Mouse (Mus musculus) liver, embryonic 13.5 days (tissue): ENCODE results near the gene Syngr1. TPM values are rescaled to one million over a fixed set of nuclear protein-coding genes. Genes with fewer than 3 reads are reported as not detected.

Source experiments
- ATAC-seq: fragments of 200-750 bp; cut with Nextera tagmentation; 2 replicates; pipeline ENCODE4 v1.8.0; 2017; ENCODE audit warnings: low read depth, mild to moderate bottlenecking, moderate number of reproducible peaks, moderate library complexity
- DNase-seq: peaks from one replicate; pipeline ENCODE4 v3.0.0; 2022
- H3K27ac ChIP-seq: fragments of 300-500 bp; sonication (generic); 2 replicates; pipeline ENCODE4 v1.5.1; 2015; ENCODE audit warnings: moderate library complexity, mild to moderate bottlenecking, inconsistent platforms
- H3K27me3 ChIP-seq: fragments of 300-500 bp; sonication (generic); 2 replicates; pipeline ENCODE4 v1.6.1; 2015; ENCODE audit warnings: mild to moderate bottlenecking, inconsistent platforms
- H3K36me3 ChIP-seq: fragments of 300-500 bp; sonication (generic); 2 replicates; pipeline ENCODE4 v1.6.1; 2015; ENCODE audit warnings: mild to moderate bottlenecking, inconsistent platforms
- H3K4me1 ChIP-seq: fragments of 300-500 bp; sonication (generic); replicated peaks from 2 replicates; pipeline ENCODE4 v1.6.1; 2015; ENCODE audit warnings: inconsistent platforms
- H3K4me2 ChIP-seq: fragments of 300-500 bp; sonication (generic); 2 replicates; pipeline ENCODE4 v1.6.1; 2015; ENCODE audit warnings: inconsistent platforms, mild to moderate bottlenecking, moderate library complexity
- H3K4me3 ChIP-seq: fragments of 300-500 bp; sonication (generic); replicated peaks from 2 replicates; pipeline ENCODE4 v1.5.1; 2015; ENCODE audit warnings: mild to moderate bottlenecking, inconsistent platforms
- H3K9ac ChIP-seq: fragments of 300-500 bp; sonication (generic); 2 replicates; pipeline ENCODE4 v1.6.1; 2015; ENCODE audit warnings: mild to moderate bottlenecking, inconsistent platforms
- H3K9me3 ChIP-seq: fragments of 300-500 bp; sonication (generic); replicated peaks from 2 replicates; pipeline ENCODE4 v1.6.1; 2016; ENCODE audit warnings: inconsistent platforms
- WGBS: fragments of 180-500 bp; shearing (Covaris S2); methylation state at CpG from one replicate; pipeline ENCODE4 v1.1.7; 2015; ENCODE audit not compliant: insufficient replicate concordance; 5-methylcytosine and 5-hydroxymethylcytosine counted together
- polyA plus RNA-seq: library from polyadenylated mRNA; unstranded; fragments of >200 nt; fragmentation: Nextera tagmentation; extraction: Ambion mirVana; gene quantifications from 2 replicates; pipeline ENCODE4 v1.2.1, GENCODE M21; 2015

Syngr1 gene
- polyA plus RNA-seq, 1 experiment from 2014 or later = 20.5 TPM

- H3K4me1 ChIP-seq = peaks cover 20% of the 10 kb centered on the region
- DNase-seq (no peak), ATAC-seq (peak; percentile 68)
- H3K4me2 ChIP-seq = no peak overlapping the region
- H3K9me3 ChIP-seq = 0 out of 2 replicates have a peak, but pooled peaks cover 4% of the 10 kb centered on the region
- no peak overlapping the region for H3K9ac ChIP-seq
- no peaks in the 10 kb centered on the region for H3K36me3 ChIP-seq
- WGBS = 51% methylated on average over 7 of the region's 7 CpGs
- H3K27ac ChIP-seq = no peak overlapping the region
- no peak overlapping the region for H3K4me3 ChIP-seq
- H3K27me3 ChIP-seq = no peaks in the 10 kb centered on the region; the same call in 1 of the 2 replicates
Measured at GRCm38 (mm10) chr15:80054034-80054710, 37.0 kb upstream of the Syngr1 start.

GRCm38 (mm10) chr15:80058151-80058550, 33.0 kb upstream of the Syngr1 start:
- 68% methylated on average over 7 of the region's 7 CpGs for WGBS
- H3K4me1 ChIP-seq = peaks cover 14% of the 10 kb centered on the region
- no peak overlapping the region for H3K4me2 ChIP-seq
- H3K4me3 ChIP-seq = no peak overlapping the region
- ATAC-seq (no peak), DNase-seq (no peak)
- no peaks in the 10 kb centered on the region for H3K36me3 ChIP-seq
- H3K9ac ChIP-seq = no peak overlapping the region
- no peaks in the 10 kb centered on the region for H3K27me3 ChIP-seq
- H3K9me3 ChIP-seq = peaks cover 2% of the 10 kb centered on the region; the same call in 1 of the 2 replicates
- no peak overlapping the region for H3K27ac ChIP-seq

- H3K4me1 ChIP-seq = peaks cover 2% of the 10 kb centered on the region; the same call in 1 of the 2 replicates
- DNase-seq = no peak
- WGBS = 69% methylated on average over 7 of the region's 7 CpGs
- no peaks in the 10 kb centered on the region; the same call in 1 of the 2 replicates for H3K9me3 ChIP-seq
- H3K4me3 ChIP-seq = no peak overlapping the region
- no peaks in the 10 kb centered on the region for H3K36me3 ChIP-seq
- peak; percentile 59 for ATAC-seq
- H3K9ac ChIP-seq = no peak overlapping the region
- H3K27me3 ChIP-seq = peaks cover 5% of the 10 kb centered on the region; the same call in 1 of the 2 replicates
- 0 out of 2 replicates have a peak overlapping the region, but pooled peaks have one; percentile 18 for H3K4me2 ChIP-seq
- peak overlapping the region; percentile 25; the same call in 1 of the 2 replicates for H3K27ac ChIP-seq
Measured at GRCm38 (mm10) chr15:80059606-80060005, 31.5 kb upstream of the Syngr1 start.

- Histone ChIP-seq H3K36me3 (no peaks in the 10 kb centered on the region), H3K27me3 (peaks cover 5% of the 10 kb centered on the region; the same call in 1 of the 2 replicates), H3K4me2 (no peak overlapping the region), H3K9me3 (no peaks in the 10 kb centered on the region; the same call in 1 of the 2 replicates), H3K4me3 (no peak overlapping the region), H3K27ac (no peak overlapping the region), H3K9ac (no peak overlapping the region), H3K4me1 (no peaks in the 10 kb centered on the region)
- DNase-seq (no peak), ATAC-seq (no peak)
- 79% methylated on average over 8 of the region's 8 CpGs for WGBS
Measured at GRCm38 (mm10) chr15:80060356-80061070, 30.6 kb upstream of the Syngr1 start.

GRCm38 (mm10) chr15:80061071-80061550, 30.0 kb upstream of the Syngr1 start:
- H3K4me2 ChIP-seq = no peak overlapping the region
- no peak overlapping the region for H3K4me3 ChIP-seq
- no peak overlapping the region for H3K27ac ChIP-seq
- H3K27me3 ChIP-seq = peaks cover 5% of the 10 kb centered on the region; the same call in 1 of the 2 replicates
- no peaks in the 10 kb centered on the region for H3K36me3 ChIP-seq
- no peak overlapping the region for H3K9ac ChIP-seq
- 78% methylated on average over 4 of the region's 4 CpGs for WGBS
- DNase-seq (no peak), ATAC-seq (no peak)
- H3K9me3 ChIP-seq = no peaks in the 10 kb centered on the region; the same call in 1 of the 2 replicates
- no peaks in the 10 kb centered on the region for H3K4me1 ChIP-seq

DNA sequence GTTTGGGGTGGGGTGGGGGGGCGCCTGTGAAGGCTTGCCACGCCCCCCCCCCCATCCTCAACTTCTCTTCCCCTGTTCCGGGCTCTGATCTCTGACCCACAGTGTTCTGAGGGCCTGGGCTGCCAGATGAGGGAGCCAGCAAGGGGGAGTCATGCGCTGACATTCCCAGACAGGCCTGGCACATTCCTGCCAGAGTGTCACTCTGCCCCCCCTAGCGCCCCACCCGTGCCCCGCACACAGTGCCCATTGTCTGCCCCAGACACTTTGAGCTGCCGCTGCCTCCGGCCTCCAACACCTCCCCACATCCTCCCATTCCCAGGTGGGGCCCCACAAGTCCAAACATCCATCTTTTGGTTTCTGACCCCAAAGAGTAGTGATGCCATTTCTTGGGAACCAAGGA, 28.8 kb upstream of the Syngr1 start:
- Histone ChIP-seq H3K36me3 (no peaks in the 10 kb centered on the region), H3K27me3 (peaks cover 10% of the 10 kb centered on the region), H3K27ac (no peak overlapping the region), H3K9me3 (no peaks in the 10 kb centered on the region; the same call in 1 of the 2 replicates), H3K9ac (no peak overlapping the region), H3K4me2 (no peak overlapping the region), H3K4me1 (no peaks in the 10 kb centered on the region), H3K4me3 (no peak overlapping the region)
- DNase-seq (no peak), ATAC-seq (no peak)
- WGBS = 71% methylated on average over 8 of the region's 9 CpGs

DNA sequence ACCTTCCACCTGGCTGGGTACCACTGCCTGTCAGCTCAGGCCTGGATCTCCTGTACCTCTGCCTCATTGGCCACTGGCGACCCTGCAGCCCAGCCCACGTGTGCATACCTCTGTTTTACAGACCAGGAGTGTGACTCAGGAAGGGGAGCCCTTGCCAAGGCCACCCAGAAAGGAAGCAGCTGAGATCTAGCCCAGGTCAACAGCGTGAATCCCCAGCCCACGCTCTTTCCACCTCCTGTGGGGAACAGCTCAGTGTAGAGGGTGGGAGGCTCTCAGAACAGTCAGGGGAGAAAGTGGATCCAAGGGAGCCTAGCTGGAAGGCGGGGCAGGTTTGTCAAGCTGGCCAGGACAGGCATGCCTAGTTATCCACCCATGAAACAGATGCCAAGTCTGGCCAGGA, 28.3 kb upstream of the Syngr1 start:
- no peak overlapping the region for H3K4me3 ChIP-seq
- H3K9ac ChIP-seq = no peak overlapping the region
- no peak for ATAC-seq
- H3K9me3 ChIP-seq = no peaks in the 10 kb centered on the region; the same call in 1 of the 2 replicates
- WGBS = 54% methylated on average over 5 of the region's 5 CpGs
- no peak overlapping the region for H3K27ac ChIP-seq
- H3K4me1 ChIP-seq = no peaks in the 10 kb centered on the region
- no peak overlapping the region for H3K4me2 ChIP-seq
- H3K36me3 ChIP-seq = no peaks in the 10 kb centered on the region
- peaks cover 10% of the 10 kb centered on the region for H3K27me3 ChIP-seq
- DNase-seq = no peak

GRCm38 (mm10) chr15:80064965-80065364, 26.2 kb upstream of the Syngr1 start:
- Histone ChIP-seq H3K36me3 (no peaks in the 10 kb centered on the region), H3K9ac (no peak overlapping the region), H3K27me3 (peaks cover 10% of the 10 kb centered on the region), H3K4me3 (no peak overlapping the region), H3K9me3 (no peaks in the 10 kb centered on the region; the same call in 1 of the 2 replicates), H3K4me1 (no peaks in the 10 kb centered on the region), H3K4me2 (no peak overlapping the region), H3K27ac (no peak overlapping the region)
- 81% methylated on average over 5 of the region's 5 CpGs for WGBS
- ATAC-seq (no peak), DNase-seq (no peak)

DNA sequence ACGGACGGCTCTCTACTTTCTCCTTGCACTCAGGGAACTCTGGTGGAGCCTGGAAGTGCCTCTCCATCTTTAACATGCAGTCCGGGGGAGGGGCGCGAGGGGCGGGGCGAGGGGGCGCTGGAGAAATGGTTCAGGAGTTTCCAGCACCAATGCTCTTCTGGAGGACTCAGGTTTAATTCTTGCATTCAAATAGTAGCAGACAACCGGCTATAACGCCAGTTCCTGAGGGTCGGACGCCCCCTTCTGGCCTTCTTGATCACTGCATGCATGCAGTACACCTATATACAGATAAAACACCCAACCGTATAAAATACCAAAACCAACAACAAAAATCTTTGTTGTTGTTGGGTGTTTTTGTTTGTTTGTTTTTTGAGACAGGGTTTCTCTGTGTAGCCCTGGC, 25.7 kb upstream of the Syngr1 start:
- H3K36me3 ChIP-seq = no peaks in the 10 kb centered on the region
- H3K4me2 ChIP-seq = no peak overlapping the region
- peaks cover 10% of the 10 kb centered on the region for H3K27me3 ChIP-seq
- H3K4me3 ChIP-seq = no peak overlapping the region
- ATAC-seq (no peak), DNase-seq (no peak)
- H3K9me3 ChIP-seq = no peaks in the 10 kb centered on the region; the same call in 1 of the 2 replicates
- 19% methylated on average over 13 of the region's 13 CpGs for WGBS
- no peaks in the 10 kb centered on the region for H3K4me1 ChIP-seq
- no peak overlapping the region for H3K27ac ChIP-seq
- no peak overlapping the region for H3K9ac ChIP-seq

GRCm38 (mm10) chr15:80066538-80066937, 24.6 kb upstream of the Syngr1 start:
- Histone ChIP-seq H3K27ac (no peak overlapping the region), H3K36me3 (no peaks in the 10 kb centered on the region), H3K27me3 (peaks cover 13% of the 10 kb centered on the region), H3K4me1 (peaks cover 3% of the 10 kb centered on the region), H3K4me3 (no peak overlapping the region), H3K9me3 (no peaks in the 10 kb centered on the region), H3K9ac (no peak overlapping the region), H3K4me2 (no peak overlapping the region)
- ATAC-seq = no peak
- DNase-seq = no peak
- 51% methylated on average over 3 of the region's 3 CpGs for WGBS

GRCm38 (mm10) chr15:80069171-80069570, 22.0 kb upstream of the Syngr1 start:
- no peak for DNase-seq
- H3K36me3 ChIP-seq = no peaks in the 10 kb centered on the region
- no peak overlapping the region for H3K4me2 ChIP-seq
- peaks cover 17% of the 10 kb centered on the region for H3K27me3 ChIP-seq
- no peak for ATAC-seq
- H3K9ac ChIP-seq = no peak overlapping the region
- WGBS = 46% methylated on average over 4 of the region's 4 CpGs
- H3K27ac ChIP-seq = no peak overlapping the region
- H3K4me3 ChIP-seq = no peak overlapping the region
- H3K9me3 ChIP-seq = no peaks in the 10 kb centered on the region
- H3K4me1 ChIP-seq = peaks cover 16% of the 10 kb centered on the region
